Mouse (Mus musculus) liver, adult 2 months (tissue): Measurements from ENCODE around the gene Map7d2.

Source experiments
- CTCF ChIP-seq: fragments of 200-500 bp; IDR thresholded peaks from 2 replicates; pipeline ENCODE4 v1.5.1; 2011; ENCODE audit warnings: low read depth, low read length, control low read depth
- POLR2A ChIP-seq: fragments of 200-500 bp; IDR thresholded peaks from 2 replicates; pipeline ENCODE4 v1.6.1; 2011; ENCODE audit warnings: low read length, control low read depth; ENCODE audit not compliant: insufficient read depth; ENCODE audit errors: extremely low read depth

DNA sequence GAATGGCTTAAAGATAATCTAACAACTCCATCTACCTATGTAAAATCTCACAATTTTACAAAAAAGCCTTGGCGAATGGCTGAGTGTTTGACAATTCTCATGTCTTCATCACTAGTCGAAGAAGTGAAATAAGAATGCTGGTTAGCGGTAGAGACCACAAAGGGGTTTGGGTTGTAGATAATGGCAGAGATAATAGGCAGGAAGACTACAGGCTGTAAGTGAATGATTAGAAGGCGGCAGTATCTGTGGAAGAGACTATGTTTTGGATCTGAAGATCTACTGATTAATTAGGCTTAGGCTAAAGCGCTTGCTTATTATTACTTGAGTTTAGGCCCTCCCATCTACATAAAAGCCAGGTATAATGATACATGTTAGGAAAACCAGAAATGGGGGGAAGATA is 132.7 kb downstream of the Map7d2 start:
- TF ChIP-seq POLR2A (no peak), CTCF (no peak)
